Mouse (Mus musculus) stomach, embryonic 15.5 days (tissue): ENCODE data around the gene Elovl3. TPM values are rescaled to one million over a fixed set of nuclear protein-coding genes. Genes with fewer than 3 reads are reported as not detected.
"Not testable (repeated sequence)": the region's sequence is repeated elsewhere in the genome, so short reads cannot be mapped to it uniquely, and the experiment has no call there.

ENCODE experiments used
- ATAC-seq: fragments of 200-750 bp; cut with Nextera tagmentation; 2 replicates; pipeline ENCODE4 v1.8.0; 2017; ENCODE audit warnings: low read depth, moderate number of reproducible peaks, moderate TSS enrichment; ENCODE audit not compliant: insufficient read depth, low FRiP score
- H3K27ac ChIP-seq: fragments of 300-500 bp; sonication (generic); 2 replicates; pipeline ENCODE4 v1.5.1; 2015; ENCODE audit warnings: mild to moderate bottlenecking, inconsistent platforms
- H3K27me3 ChIP-seq: fragments of 300-500 bp; sonication (generic); replicated peaks from 2 replicates; pipeline ENCODE4 v1.6.1; 2015; ENCODE audit warnings: inconsistent platforms
- H3K36me3 ChIP-seq: fragments of 300-500 bp; sonication (generic); 2 replicates; pipeline ENCODE4 v1.6.1; 2015; ENCODE audit warnings: inconsistent platforms
- H3K4me1 ChIP-seq: fragments of 300-500 bp; sonication (generic); 2 replicates; pipeline ENCODE4 v1.6.1; 2015; ENCODE audit warnings: inconsistent platforms
- H3K4me2 ChIP-seq: fragments of 300-500 bp; sonication (generic); 2 replicates; pipeline ENCODE4 v1.6.1; 2015; ENCODE audit warnings: mild to moderate bottlenecking, inconsistent platforms
- H3K4me3 ChIP-seq: fragments of 300-500 bp; sonication (generic); replicated peaks from 2 replicates; pipeline ENCODE4 v1.5.1; 2015; ENCODE audit warnings: inconsistent platforms
- H3K9ac ChIP-seq: fragments of 300-500 bp; sonication (generic); 2 replicates; pipeline ENCODE4 v1.6.1; 2015; ENCODE audit warnings: inconsistent platforms
- H3K9me3 ChIP-seq: fragments of 300-500 bp; sonication (generic); 2 replicates; pipeline ENCODE4 v1.6.1; 2016; ENCODE audit warnings: inconsistent platforms
- WGBS: fragments of 180-500 bp; shearing (Covaris S2); methylation state at CpG from one replicate; pipeline ENCODE4 v1.1.7; 2015; 5-methylcytosine and 5-hydroxymethylcytosine counted together
- polyA plus RNA-seq: library from polyadenylated mRNA; unstranded; fragments of >200 nt; fragmentation: Nextera tagmentation; extraction: Ambion mirVana; gene quantifications from 2 replicates; pipeline ENCODE4 v1.2.1, GENCODE M21; 2015

The Elovl3 gene
- polyA plus RNA-seq, 1 experiment from 2014 or later = not detected

DNA sequence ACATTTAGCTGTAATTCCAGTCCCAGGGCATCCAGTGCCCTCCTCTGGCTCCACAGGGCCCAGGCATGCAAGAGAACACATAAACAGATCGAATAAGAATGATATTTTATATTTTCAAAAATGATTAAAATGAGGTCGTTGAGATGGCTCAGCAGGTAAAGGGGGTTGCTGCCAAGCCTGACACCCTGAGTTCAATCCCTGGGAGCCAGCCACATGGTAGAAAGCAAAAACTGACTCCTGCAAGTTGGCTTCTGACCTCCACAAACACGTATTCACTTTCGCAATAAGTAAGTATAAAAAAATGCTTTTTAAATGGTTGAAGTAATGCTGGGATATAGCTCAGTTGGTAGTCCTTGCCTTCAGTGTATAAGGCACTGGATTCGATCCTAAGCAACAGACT is 20.9 kb upstream of the Elovl3 start:
- no peak overlapping the region for H3K4me3 ChIP-seq
- ATAC-seq = no peak
- no peaks in the 10 kb centered on the region for H3K9me3 ChIP-seq
- WGBS = 79% methylated on average over 5 of the region's 5 CpGs
- H3K4me1 ChIP-seq = no peaks in the 10 kb centered on the region
- H3K9ac ChIP-seq = no peak overlapping the region
- no peak overlapping the region for H3K4me2 ChIP-seq
- no peaks in the 10 kb centered on the region for H3K36me3 ChIP-seq
- H3K27ac ChIP-seq = no peak overlapping the region
- no peaks in the 10 kb centered on the region for H3K27me3 ChIP-seq

DNA sequence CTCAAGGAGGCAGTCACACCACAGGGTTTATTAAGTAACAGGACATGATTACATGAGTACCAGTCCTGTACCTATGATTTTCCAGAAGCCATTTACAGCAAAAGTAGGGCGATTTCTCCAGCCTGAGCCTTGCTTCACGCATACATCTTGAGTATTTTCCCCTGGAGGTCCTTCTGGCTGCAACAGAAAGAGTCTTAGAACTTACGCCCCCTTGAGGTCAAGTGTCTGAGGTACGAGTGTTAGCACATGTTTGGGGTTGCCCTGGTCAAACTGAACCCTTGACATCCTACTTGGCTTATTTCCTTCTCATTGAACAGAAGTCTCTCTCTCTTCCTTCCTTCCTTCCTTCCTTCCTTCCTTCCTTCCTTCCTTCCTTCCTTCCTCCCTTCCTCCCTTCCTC is 17.1 kb upstream of the Elovl3 start:
- no peaks in the 10 kb centered on the region for H3K36me3 ChIP-seq
- H3K4me3 ChIP-seq = no peak overlapping the region
- no peaks in the 10 kb centered on the region for H3K27me3 ChIP-seq
- no peak overlapping the region for H3K9ac ChIP-seq
- no peaks in the 10 kb centered on the region for H3K9me3 ChIP-seq
- H3K4me1 ChIP-seq = no peaks in the 10 kb centered on the region
- no peak overlapping the region for H3K4me2 ChIP-seq
- ATAC-seq = no peak
- no peak overlapping the region for H3K27ac ChIP-seq
- 47% methylated on average over 4 of the region's 4 CpGs for WGBS

DNA sequence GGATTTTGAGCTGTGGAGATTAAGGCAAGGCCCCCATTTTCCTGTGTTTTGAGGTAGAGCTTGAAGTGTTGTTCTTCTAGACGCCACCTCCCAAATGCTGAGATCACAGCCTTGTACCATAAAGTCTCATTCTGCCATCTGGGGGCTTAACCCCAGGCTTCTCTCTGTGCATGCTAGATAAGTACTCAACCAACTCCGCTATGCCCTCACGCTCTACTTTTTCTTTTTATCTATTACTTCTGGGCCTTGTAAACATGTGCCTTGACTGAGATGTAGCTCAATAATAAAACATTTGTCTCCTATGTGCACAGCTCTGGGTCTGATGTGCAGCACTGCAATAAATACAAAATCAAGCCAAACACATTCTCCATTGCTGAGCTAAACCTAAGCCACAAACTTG is 12.2 kb upstream of the Elovl3 start:
- Histone ChIP-seq H3K27ac (no peak overlapping the region), H3K9ac (no peak overlapping the region), H3K4me2 (no peak overlapping the region), H3K36me3 (no peaks in the 10 kb centered on the region), H3K9me3 (no peaks in the 10 kb centered on the region), H3K4me3 (no peak overlapping the region), H3K4me1 (no peaks in the 10 kb centered on the region), H3K27me3 (no peaks in the 10 kb centered on the region)
- WGBS = 79% methylated on average over 3 of the region's 3 CpGs
- no peak for ATAC-seq

DNA sequence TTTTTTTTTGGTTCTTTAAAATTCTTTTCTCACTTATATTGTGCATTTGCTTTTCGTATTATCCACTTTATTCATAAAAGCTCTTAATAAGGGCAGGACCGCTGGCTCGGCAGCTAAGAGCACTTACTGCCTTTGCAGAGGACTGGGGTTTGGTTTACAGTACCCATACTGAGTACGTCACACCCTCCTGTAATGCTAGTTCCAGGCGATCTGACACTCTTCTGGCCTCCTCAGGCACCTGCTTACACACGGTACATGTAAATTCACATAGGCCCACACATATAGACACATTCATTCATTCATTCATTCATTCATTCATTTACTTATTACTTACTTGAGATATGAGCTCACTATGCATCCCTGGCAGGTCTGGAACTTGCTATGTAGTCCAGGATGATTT is 10.8 kb upstream of the Elovl3 start:
- Histone ChIP-seq H3K4me1 (no peaks in the 10 kb centered on the region), H3K27me3 (no peaks in the 10 kb centered on the region), H3K9me3 (no peaks in the 10 kb centered on the region), H3K4me2 (no peak overlapping the region), H3K4me3 (no peak overlapping the region), H3K36me3 (no peaks in the 10 kb centered on the region), H3K9ac (no peak overlapping the region), H3K27ac (no peak overlapping the region)
- 68% methylated on average over 6 of the region's 6 CpGs for WGBS
- ATAC-seq = no peak

DNA sequence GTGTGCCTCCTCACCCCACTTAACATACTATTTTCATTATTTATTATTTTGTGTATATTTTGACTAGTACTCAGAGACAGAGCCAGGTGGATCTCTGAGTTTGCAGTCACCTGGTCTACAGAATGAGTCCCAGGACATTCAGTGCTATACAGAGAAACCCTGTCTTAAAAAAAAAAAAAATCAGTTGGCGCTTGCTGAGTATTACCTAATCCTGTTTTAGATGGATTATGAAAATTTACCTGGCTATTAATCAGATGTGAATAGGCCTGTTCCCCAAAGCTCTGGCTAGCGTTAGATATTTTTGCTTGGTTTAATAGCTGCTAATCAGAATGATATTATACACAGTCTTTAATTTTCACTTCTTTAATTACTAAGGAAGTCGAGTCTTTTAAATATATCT is 7.8 kb upstream of the Elovl3 start:
- 75% methylated on average over 3 of the region's 3 CpGs for WGBS
- no peak overlapping the region for H3K27ac ChIP-seq
- H3K9me3 ChIP-seq = no peaks in the 10 kb centered on the region
- ATAC-seq = no peak
- no peak overlapping the region for H3K9ac ChIP-seq
- no peaks in the 10 kb centered on the region for H3K36me3 ChIP-seq
- H3K4me2 ChIP-seq = no peak overlapping the region
- H3K4me3 ChIP-seq = no peak overlapping the region
- H3K27me3 ChIP-seq = no peaks in the 10 kb centered on the region
- no peaks in the 10 kb centered on the region for H3K4me1 ChIP-seq

DNA sequence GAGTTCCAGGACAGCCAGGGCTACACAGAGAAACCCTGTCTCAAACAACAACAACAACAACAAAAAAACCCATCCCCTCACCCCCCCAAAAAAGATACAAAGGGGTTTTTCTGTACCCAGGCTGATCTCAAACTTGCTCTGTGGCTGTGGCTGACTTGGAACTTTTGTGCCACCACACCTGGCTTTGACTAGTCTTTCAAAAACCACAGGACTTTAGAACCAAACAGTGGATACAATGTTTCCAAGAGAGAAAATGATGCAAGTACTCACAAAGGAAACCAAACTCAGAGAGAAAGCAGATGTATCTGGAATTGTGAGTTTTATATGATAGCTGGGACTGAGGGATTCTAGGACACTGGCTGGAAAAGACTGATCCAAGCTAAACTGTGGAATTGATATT is 7.0 kb upstream of the Elovl3 start:
- Histone ChIP-seq H3K27me3 (no peaks in the 10 kb centered on the region), H3K9ac (no peak overlapping the region), H3K27ac (no peak overlapping the region), H3K4me3 (no peak overlapping the region), H3K9me3 (no peaks in the 10 kb centered on the region), H3K36me3 (no peaks in the 10 kb centered on the region), H3K4me2 (no peak overlapping the region), H3K4me1 (no peaks in the 10 kb centered on the region)
- no peak for ATAC-seq

DNA sequence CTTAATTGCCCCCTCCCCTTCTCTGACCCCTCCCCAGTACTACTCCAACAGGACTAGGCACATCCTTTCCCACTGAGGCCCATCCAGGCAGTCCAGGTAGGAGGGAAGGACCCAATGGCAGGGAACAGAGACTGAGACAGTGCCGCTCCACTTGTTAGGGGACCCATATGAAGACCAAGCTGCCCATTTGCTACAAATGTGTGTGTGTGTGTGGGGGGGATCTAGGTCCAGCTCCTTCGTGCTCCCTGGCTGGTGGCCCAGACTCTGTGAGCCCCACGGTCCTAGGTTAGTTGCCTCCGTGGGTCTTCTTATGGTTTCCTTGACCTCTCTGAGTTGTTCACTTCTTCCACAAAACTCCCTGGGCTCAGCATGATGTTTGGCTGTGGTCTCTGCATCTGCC is 5.4 kb upstream of the Elovl3 start:
- peaks cover 9% of the 10 kb centered on the region for H3K27me3 ChIP-seq
- H3K9me3 ChIP-seq = no peaks in the 10 kb centered on the region
- 81% methylated on average over 4 of the region's 4 CpGs for WGBS
- no peak overlapping the region for H3K4me3 ChIP-seq
- no peak overlapping the region for H3K27ac ChIP-seq
- no peak overlapping the region for H3K9ac ChIP-seq
- ATAC-seq = no peak
- H3K36me3 ChIP-seq = no peaks in the 10 kb centered on the region
- H3K4me2 ChIP-seq = no peak overlapping the region
- no peaks in the 10 kb centered on the region for H3K4me1 ChIP-seq

DNA sequence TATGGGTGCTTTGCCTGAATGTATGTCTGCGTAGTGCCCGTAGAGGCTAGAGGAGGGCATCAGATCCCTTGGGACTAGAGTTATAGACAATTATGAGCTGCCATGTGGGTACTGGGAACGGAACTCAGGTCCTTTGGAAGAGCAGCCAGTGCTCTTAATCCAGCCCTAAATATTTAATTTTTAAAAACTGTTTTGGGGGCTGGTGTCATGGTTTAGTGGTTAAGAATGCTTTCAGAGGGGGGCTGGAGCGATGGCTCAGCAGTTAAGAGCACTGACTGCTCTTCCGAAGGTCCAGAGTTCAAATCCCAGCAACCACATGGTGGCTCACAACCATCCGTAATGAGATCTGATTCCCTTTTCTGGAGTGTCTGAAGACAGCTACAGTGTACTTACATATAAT is 2.0 kb upstream of the Elovl3 start:
- H3K36me3 ChIP-seq, ATAC-seq, H3K9ac ChIP-seq, H3K9me3 ChIP-seq, H3K4me3 ChIP-seq, H3K4me2 ChIP-seq, H3K4me1 ChIP-seq, H3K27ac ChIP-seq: not testable (repeated sequence)
- WGBS = 71% methylated on average over 6 of the region's 6 CpGs
- peaks cover 40% of the 10 kb centered on the region for H3K27me3 ChIP-seq

DNA sequence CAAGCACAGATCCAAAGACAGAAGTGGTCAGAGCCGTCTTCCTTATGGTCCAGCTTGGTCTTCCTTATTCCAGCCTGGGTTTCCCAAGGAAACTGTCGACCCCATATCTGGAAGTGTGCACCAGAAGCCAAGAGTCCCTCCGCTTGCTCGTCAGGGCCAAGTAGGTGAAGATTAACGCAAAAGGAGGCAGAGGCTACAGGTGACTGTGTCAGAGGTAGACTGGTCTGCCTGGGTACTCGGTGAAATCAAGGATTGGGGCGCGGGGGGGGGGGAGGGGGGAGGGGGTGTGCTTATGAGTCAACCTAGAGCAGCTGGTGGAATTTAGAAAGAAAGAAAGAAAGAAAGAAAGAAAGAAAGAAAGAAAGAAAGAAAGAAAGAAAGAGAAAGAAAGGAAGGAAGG is 414 bp upstream of the Elovl3 start:
- Histone ChIP-seq H3K36me3 (no peaks in the 10 kb centered on the region), H3K9ac (no peak overlapping the region), H3K4me2 (peak overlapping the region; percentile 60), H3K27ac (no peak overlapping the region), H3K4me3 (peak overlapping the region; percentile 24), H3K9me3 (no peaks in the 10 kb centered on the region), H3K27me3 (peaks cover 54% of the 10 kb centered on the region), H3K4me1 (peaks cover 14% of the 10 kb centered on the region)
- no peak for ATAC-seq
- 12% methylated on average over 8 of the region's 8 CpGs for WGBS

DNA sequence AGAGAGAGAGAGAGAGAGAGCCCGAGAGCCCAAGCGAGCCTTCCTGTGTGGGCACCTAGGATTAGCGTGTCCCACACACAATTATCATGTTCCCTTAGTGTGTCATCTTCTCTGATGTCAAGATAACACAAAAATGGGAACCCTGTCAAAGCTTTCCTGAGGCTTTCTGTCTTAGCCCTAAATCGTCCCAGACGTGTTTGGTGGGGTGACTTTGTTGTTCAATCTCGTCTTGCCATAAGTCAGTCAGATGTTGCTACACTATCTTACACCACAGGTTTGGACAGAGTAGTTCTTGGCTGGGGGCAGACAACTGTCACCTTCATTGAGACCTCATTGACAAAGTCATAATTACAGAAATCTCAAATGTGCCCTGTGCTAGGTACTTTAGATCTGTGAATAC is 880 bp downstream of the Elovl3 start:
- Histone ChIP-seq H3K9ac (no peak overlapping the region), H3K4me2 (no peak overlapping the region), H3K4me1 (peaks cover 25% of the 10 kb centered on the region), H3K4me3 (no peak overlapping the region), H3K9me3 (no peaks in the 10 kb centered on the region), H3K36me3 (no peaks in the 10 kb centered on the region), H3K27ac (no peak overlapping the region), H3K27me3 (peaks cover 67% of the 10 kb centered on the region)
- no peak for ATAC-seq
- WGBS = 56% methylated on average over 6 of the region's 6 CpGs

DNA sequence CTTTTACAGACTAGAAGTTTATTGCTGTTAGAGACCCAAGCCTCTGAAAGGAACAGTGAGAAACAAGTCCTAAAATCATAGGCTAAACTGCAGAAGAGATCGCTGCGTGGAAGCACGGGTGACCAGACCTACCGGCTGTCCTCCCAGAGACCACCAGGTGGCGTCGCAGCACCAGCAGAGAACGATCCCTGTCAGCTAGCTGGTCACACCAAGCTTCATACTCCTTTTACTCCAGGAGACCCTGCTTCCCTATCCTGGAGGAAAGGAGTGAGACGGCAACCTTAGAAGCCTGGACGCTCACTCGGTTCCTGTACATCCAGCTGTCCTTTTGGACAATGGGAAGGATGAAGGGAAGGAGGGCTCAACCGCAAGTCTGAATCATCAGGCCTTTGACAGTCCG is 3.6 kb downstream of the Elovl3 start:
- Histone ChIP-seq H3K36me3 (no peaks in the 10 kb centered on the region), H3K9me3 (no peaks in the 10 kb centered on the region), H3K27me3 (peaks cover 75% of the 10 kb centered on the region), H3K27ac (no peak overlapping the region), H3K4me1 (peaks cover 25% of the 10 kb centered on the region), H3K4me3 (peak overlapping the region; percentile 56), H3K9ac (no peak overlapping the region), H3K4me2 (peak overlapping the region; percentile 100)
- 2% methylated on average over 12 of the region's 12 CpGs for WGBS
- peak; percentile 57; the same call in 1 of the 2 replicates for ATAC-seq

DNA sequence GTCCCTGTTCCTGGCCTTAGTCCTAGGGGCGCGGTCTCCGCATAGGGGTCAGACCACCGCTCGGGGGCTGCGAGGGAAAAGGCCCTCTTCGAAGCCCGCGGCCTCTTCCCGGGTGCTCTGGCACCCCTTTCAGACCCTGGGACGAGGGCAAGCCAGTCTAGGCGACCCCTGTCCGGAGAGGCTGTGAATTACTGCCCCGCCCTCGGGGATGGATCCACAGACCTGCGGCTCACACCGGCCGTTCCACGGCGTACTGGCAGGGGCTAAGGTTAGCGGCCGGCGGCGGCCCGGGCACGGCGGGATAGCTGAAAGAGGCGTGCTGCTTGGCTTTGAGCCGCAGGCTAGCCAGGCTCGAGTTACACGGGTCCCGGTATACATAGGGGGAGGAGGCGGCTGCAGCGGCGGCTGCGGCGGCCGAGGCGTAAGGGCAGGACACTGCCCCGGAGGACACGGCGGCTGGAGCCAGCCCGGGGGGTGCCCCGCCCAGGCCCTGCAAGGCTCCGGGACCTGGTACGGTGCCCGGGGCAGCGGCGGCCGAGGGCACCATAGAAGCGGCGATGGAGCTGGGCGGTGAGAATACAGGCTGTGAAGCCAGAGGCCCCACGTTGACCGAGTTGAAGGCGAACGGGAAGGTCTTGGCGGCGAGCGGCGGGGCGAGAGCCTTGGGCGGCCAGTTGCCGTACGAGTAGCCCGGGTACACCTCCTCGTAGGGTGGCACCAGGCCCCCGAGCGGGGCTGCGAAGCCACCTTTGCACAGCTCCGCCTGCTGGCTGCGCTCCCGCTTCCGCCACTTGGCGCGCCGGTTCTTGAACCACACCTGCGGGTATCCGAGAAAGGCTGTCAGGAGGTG is 4.3 kb downstream of the Elovl3 start:
- peak overlapping the region; percentile 100 for H3K4me2 ChIP-seq
- peaks cover 25% of the 10 kb centered on the region for H3K4me1 ChIP-seq
- peak; percentile 64; the same call in 1 of the 2 replicates for ATAC-seq
- no peak overlapping the region for H3K27ac ChIP-seq
- peaks cover 69% of the 10 kb centered on the region for H3K27me3 ChIP-seq
- H3K9me3 ChIP-seq = no peaks in the 10 kb centered on the region
- H3K36me3 ChIP-seq = no peaks in the 10 kb centered on the region
- H3K9ac ChIP-seq = peak overlapping the region; percentile 45
- 1% methylated on average over 79 of the region's 79 CpGs for WGBS
- H3K4me3 ChIP-seq = peak overlapping the region; percentile 56
